Mouse (Mus musculus): ENCODE data around the gene Trak2.

- TF ChIP-seq CTCF (IDR thresholded peaks at IDR 0.05; ENCODE audit: low read depth) (no peak), EP300 (IDR thresholded peaks at IDR 0.05; ENCODE audit: low read depth) (no peak)
These were observed 55.7 kb downstream of the Trak2 start for GRCm38 (mm10) chr1:58917566-58917965.

Measured in liver, postnatal 0 days (tissue).